Mouse (Mus musculus) bone marrow, adult 2 months (tissue): ENCODE results near the gene Tut7.

Experiments used
- CTCF ChIP-seq: fragments of 200-500 bp; IDR thresholded peaks from 2 replicates; pipeline ENCODE4 v1.5.1; 2011; ENCODE audit warnings: low read length, control low read depth; ENCODE audit not compliant: control insufficient read depth, insufficient read depth
- POLR2A ChIP-seq: fragments of 200-500 bp; IDR thresholded peaks from 2 replicates; pipeline ENCODE4 v1.6.1; 2011; ENCODE audit warnings: low read depth, mild to moderate bottlenecking, control low read depth, low read length, borderline replicate concordance; ENCODE audit not compliant: control insufficient read depth

DNA sequence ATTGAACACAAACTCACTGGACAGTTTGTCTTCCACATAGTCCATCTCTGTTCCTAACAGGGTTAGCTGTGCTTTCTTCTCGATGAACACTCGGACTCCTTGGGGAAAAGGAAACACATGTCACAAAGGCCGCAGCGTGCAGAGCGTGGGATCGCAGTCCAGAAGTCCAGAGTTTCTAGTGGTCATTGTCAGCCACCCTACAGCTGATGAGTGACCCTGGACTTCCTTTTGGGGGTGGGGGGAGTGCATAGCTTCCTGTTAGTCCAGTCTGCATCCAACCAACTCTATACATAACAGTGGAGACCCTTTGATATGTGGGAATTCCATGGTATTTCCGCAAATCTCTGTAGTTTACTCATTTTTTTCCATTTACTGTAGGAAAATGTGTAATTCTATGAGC is 66.0 kb downstream of the Tut7 start:
- no peak for TF ChIP-seq CTCF
- no peak for TF ChIP-seq POLR2A
